Mouse (Mus musculus) testis, postnatal 14 days (tissue): ENCODE results near the gene Dennd5a.
A peak's percentile ranks its signal among the peaks of the same experiment; 100 is the strongest.
"Not testable (repeated sequence)": the region's sequence is repeated elsewhere in the genome, so short reads cannot be mapped to it uniquely, and the experiment has no call there.

Experiments
- DNase-seq: peaks from one replicate; pipeline ENCODE4 v3.0.0; 2021; ENCODE audit warnings: low spot score

Dennd5a gene

DNA sequence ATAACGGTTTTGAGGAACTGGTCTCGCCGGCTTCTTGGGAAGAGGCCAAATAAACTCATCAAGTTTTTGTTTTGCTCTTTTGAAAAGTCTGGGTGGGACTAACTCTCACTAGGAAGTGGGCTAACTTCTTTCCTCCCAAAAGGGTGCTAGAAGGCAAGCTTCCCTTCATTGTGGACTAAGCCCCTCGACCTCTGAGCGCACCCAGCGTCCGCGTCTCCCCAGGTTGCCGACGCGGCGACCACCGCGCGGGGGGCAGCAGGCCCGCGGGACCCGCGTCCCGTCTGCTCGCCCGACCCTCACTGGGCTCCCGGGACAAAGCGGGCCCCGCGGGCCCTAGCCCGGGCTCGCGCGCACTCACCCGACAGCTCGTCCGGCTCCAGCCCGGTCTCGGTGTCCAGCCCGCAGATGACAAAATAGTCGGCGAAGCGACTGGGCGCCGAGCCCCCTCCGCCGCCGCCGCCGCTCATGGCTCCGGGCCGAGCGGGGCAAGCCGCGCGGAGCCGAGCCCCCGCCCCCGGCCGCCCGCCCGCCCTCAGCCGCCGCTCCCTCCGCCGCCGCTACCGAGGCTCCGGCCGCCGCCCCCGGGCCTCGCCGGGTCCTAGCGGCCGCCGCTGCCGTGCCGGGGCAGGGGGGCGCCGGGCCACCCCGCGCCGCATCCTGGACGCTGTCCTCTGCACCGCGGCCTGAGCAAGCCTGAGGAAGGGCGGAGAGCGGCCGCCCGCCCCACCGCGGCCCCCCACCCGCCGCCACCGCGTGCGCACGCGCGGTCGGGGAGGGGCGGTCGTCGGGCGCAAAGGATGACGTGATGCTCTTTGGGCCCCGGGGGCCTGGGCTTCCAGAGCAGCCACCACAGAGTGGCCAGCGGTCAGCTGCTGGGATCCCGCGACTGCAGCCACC, at the start of gene Dennd5a:
TSS of gene Dennd5a (minus strand) at position 755 of the 897 bp plus-strand sequence.
- peak; percentile 79 for DNase-seq

DNA sequence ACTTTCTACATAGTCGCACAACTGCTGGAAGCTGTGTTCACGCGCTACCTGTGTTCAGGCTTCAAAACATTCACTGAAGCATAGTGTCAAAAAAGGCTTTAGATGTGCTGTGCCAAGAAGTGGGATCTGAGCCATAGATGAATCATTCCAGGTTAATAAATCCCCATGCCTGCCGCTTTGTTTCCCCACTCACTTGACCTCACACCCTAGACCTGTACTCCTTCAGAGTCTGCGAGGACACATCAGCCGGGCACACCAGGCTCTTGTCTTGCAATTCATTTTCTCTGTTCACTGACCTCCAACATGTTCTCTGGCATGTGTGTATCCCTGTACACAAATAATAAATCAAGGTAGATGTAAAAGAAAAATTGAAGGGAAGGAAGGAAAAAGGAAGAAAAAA, 48.8 kb upstream of the Dennd5a start:
- no peak for DNase-seq

DNA sequence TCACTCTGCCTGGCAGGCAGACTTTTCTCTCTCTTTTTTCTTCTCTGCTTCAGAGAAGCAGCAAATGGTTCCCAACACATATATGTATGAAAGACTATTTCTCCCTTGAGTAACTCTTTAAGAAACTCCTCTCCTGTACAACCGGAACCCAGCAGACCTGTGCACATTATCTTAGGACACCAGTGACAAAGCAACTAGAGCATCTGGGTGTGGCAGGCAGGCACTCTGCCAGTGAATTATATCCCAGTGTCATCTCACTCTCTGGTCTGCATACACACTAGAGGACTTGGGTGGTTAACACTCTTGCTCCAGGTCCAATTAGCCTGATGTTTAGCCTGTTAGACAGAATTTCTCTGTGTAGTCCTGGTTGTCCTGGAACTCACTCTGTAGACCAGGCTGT, 48.2 kb upstream of the Dennd5a start:
- DNase-seq = no peak

DNA sequence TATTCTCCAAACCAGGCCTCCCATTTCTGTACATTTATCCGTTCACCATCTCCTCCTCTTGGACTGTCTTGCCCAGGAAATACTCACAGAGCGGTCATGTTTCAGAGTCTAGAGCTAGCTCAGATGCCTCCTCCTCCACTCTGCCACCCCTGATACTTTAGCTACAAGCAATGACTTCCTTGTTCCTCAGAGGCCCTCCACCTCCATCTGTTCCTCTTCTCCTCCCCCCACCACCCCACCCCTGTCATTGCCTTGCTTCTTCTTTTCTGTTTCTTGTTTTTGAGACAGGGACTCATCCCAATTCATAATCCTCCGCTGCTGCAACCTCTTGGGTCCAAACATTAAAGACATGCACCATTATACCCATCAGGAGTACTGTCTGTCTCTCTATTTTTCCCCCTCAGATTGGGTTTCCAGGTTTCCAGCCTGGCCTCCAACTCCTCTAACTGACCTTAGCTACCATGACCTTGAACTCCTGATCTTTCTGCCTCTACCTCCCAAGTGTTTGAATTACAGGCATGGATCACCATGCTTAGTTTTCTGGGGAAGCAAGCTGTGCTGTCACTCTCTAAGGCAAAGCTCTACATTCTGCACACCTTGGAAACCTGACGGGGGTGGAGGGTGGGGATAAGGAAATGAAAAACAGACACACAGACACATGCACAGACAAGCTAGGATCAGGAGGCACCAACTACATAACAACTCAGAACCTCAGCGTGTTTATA, 46.4 kb upstream of the Dennd5a start:
- no peak for DNase-seq

DNA sequence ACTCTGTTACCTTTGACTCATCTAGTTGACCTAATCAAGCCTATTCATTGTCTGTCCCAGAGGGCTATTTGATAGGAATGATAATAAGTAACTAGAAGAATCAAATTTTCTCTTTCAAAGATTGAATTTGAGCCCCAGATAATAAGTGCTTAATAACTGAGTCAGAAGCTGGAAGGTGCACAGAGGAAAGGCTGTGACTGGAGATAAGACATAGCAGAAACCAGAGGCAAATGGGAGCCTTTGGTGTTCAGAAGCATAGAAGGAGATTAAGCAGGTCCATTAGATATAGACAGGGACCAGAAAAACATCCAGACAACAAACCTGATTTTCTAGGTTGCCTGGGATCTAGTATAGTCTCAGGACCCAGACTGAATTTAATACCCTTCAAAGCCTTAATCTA, 45.7 kb upstream of the Dennd5a start:
- no peak for DNase-seq

DNA sequence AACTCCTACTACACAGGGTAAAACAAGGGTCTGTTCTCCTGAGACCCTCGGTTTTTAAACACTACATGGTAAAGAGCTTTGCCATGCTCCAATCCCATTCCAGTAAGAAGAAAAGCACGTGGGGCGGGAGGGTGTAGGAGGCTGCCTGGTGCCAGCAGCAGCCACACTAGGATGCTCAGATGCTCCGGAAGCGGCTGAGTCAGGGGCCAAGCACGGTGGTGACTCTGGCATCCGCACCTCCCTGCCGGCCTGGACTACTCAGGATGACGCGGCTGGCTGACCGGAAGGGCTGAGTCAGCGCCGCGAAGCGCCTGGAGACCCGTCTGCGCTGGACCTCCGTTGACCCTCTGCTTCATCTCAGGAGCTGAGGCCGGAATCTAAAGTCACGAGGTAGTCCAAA, 42.7 kb upstream of the Dennd5a start:
- DNase-seq = peak; percentile 40

DNA sequence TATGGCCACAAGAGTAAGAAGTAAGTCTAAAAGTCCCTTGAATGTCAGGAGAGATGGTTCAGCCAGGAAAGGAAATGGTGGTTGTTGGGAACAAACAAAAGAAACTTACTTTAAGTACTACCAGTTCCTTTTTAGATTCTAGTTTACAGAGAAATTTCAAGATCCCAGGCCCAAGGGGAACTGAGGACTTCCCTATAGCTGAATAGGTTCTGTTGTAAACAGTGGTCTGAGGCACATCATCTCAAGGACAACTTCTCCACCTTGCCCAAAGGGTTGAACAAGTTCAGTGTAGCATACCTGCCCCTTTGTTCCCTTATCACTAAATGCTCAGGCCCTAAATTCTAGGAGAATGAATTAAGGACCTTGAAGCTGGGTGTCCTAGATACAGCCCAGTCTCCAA, 41.8 kb upstream of the Dennd5a start:
- no peak for DNase-seq

DNA sequence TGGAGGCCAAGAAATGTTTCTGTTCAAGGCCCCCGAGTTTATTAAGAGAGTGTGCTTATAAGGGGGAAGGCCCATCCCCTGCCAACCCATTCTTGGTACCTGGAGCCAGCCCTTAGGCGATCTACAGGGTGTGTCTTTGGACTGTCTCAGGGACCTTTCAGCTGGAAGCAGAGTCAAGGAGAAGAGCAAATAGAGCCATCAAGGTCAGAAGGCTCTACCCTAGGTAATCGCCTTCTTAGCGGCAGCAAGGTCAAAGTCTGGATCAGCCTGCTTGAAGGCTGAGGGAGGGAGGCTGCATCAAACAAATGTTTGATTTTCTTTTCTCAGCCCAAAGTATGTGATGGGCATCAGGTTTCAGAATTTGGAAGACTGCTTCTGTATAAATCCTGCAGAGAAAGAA, 38.1 kb upstream of the Dennd5a start:
- no peak for DNase-seq

DNA sequence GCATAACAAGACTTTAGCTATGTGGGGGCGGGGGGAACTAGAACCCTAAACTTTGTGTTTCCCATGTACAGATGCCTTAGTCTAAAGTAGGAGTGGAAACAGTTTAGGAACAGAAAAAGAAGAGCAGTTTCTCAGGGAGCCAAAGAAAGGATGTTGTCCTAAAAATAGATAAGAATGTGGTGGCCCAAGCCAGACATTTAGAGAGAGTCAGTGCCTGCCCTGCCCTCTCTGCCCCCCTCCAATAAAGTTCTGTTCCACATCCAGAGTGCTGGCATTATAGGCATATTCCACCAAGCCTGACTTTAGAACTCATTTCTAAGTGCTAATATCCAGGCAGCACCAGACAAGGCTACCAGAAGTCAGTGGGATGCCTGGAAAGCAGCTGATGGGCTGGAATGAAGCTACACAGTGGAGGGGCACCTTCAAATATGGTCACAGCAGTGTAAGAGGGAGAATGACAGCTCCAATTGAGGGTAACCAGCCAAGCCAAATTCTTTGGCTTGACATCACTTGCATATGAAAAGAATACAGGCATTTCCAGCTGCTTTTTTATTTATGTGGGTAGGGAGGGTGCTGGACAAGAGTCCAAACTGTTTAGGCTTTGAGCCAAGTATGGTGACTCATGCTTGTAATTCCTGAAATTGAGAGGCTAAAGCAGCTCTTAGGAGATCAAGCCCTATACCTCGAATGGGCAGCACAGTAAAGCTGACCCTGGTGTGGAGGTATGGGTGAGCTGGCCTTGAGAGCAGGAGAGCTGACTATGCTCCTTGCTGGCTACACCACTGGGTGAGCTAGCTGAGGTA, 33.1 kb upstream of the Dennd5a start:
- no peak for DNase-seq

DNA sequence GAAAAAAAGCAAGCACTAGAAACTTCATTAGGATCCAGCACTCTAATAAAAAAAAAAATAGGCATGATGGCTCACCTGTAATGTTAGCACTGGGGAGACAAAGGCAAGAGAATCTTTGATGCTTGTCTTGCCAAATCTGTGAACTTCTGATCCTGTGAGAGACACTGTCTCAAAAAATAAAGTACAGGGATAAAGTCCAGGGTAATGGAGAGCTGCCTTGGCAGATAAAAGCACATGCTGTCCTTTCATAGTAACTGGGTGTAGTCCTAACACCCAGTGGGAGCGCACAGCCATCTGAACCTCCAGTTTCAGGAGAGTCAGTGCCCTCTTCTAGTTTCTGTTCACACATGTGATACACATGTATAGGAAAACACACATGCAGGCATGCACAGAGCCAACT, 31.0 kb upstream of the Dennd5a start:
- no peak for DNase-seq

DNA sequence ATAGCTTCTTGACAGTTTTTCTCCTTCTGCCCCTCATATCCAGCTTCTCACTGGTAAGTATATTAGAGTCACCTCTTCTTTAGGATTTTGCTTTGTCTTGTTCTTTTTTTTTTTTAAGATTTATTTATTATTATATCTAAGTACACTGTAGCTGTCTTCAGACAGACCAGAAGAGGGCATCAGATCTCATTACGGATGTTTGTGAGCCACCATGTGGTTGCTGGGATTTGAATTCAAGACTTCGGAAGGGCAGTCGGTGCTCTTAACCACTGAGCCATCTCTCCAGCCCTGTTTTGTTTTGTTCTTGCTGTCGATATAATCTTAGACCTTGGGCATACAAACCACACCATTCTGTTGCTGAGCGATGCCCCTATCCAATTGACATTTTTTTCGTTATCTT, 26.5 kb upstream of the Dennd5a start, which contains the start of gene Tmem41b:
TSS of gene Tmem41b (minus strand) at position 155 of the 400 bp plus-strand sequence.
- not testable (repeated sequence) for DNase-seq

DNA sequence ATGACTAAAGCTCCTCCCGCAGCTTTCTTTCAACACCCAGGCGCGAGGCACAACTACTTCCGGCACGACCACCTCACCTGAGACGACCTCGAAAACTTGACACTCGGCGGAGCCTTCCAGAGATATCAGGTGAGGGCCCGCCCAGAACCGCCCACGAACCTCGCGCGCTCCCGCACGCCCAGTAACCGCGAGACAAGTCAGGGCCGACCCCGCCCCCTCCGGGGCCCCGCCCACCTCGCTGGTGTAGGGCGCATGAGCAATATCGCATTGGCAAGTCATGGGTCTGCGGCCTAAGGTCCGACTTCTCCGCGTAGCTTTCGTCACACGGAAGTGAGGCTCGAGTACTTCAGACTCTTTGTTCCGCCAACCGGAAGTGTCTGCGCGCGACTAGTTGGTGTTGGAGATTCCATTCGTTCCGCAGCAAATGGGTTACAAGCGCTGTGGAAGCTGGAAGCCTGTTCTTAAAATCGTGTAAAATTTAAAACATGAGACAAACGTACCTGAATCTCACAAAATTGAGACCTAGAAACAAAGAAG, 25.9 kb upstream of the Dennd5a start:
- DNase-seq = peak; percentile 99

DNA sequence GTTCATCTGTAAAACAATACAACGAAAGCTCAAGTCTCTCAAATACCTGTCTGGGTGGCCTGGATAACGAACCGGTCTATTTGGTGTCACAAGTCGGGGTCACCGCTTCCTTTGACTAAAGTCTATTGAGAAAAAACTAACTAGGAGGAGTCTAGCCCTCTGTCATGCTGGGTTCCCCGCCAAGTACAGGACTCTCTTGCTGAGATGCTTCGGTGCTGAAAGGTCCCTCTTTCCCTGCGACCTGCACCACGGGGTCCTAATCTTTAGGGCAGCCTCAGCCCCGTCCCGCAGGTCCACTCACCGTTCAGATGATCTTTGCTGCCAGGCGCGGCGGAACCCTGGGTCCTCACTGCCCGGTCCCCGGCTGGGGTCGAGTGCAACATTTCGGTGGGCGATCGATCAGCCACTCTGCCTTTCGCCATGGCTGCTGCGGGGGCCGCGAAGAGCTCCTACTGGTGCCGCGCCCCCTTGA, 25.4 kb upstream of the Dennd5a start:
- no peak for DNase-seq

DNA sequence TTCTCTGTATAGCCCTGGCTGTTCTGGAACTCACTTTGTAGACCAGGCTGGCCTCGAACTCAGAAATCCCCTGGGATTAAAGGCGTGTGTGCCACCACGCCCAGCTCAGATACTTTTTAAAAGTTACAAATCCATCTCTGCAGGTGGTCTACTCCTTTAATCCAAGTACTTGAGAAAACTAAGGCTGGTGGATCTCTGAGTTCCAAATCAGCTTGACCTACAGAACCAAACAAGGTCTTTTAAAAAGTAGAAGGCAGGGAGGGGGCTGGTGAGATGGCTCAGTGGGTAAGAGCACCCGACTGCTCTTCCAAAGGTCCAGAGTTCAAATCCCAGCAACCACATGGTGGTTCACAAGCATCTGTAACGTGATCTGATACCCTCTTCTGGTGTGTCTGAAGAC, 24.3 kb upstream of the Dennd5a start:
- DNase-seq = not testable (repeated sequence)

DNA sequence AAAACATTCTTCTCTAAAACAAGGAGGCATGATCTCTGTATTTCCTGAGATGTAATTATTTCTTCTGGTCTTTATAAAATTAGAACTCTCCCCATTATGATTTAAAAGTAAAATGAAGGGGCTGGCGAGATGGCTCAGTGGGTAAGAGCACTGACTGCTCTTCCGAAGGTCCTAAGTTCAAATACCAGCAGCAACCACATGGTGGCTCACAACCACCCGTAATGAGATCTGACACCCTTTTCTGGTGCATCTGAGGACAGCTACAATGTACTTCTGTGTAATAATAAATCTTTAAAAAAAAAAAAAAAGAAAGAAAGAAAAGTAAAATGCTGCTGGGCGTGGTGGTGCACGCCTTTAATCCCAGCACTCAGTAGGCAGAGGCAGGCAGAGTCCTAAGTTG, 16.9 kb upstream of the Dennd5a start:
- DNase-seq = not testable (repeated sequence)

DNA sequence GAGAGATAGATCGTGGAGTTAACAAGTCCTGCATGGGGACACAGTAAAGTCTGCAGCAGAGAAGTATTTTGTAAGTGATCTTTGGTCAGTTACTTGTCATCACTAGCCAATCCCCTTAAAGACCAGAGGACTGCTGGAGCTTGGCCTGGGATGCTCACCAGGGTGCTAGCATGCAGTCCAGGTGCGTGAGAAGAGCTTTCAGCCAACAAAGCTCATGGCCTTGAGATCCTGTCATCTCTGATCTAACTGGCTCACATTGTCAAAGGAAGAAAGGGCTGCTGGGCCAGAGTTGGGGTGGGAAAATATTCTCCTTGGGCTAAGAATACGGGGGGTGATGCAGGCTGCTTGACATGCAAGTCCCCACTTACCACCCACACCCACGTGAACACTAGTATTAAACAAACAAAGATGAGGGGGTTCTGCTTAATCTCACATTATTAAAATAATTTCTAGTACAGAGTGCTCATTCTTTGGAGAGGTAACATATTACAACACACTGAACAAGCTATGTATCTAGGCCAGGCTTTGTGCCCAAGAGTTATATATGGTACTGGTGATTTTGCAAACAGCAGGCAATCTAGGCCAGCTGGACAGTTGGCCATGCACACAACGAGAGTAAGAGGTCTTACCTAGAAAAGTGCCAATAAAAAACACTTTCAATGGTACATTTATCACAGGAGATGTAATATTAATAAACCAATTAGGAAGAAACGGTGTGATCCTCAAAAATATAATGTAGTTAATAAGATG, 15.9 kb upstream of the Dennd5a start:
- no peak for DNase-seq

DNA sequence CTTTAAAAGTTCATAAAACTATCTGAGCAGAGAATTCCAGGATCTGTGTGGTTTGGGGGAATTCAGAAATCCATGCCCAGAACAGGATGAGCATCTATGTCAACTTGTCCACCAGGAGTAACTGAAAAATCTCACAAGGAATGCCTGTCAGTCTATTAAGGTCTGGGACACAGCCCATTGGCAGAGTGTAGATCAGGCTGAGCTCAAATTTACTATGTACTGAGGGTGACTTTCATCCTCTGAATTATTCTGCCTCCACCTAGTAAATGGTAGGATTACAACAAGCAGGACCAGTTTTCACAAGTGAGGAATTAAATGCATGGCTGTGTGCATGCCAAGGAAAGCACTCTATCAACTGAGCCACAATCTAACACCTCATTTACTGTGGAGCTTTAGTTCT, 9.3 kb upstream of the Dennd5a start:
- DNase-seq = no peak

DNA sequence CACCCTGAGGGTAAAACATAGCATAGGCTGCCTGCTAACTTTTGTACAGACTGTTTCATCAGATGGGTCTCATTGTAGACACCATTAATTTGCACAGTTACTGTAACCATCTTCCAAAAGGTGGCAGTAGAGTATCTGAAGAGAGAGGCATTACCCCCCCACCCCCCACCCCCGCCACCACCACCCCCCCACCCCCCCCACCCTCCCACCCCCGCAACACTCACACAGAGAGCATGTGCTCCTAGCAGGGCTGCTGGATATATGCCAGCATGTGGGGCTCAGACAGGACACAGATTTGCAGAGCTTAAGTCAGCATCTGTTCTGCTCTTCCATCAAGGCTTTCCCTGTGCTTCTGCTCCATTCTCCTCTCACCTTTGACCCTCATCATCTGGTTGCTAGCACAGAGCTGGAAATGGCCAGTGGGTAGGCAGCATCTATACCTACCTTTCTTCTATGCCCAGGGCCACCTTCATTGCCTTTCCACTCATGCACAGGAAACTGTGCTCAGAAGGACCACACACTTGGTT, 8.7 kb upstream of the Dennd5a start:
- DNase-seq = no peak

DNA sequence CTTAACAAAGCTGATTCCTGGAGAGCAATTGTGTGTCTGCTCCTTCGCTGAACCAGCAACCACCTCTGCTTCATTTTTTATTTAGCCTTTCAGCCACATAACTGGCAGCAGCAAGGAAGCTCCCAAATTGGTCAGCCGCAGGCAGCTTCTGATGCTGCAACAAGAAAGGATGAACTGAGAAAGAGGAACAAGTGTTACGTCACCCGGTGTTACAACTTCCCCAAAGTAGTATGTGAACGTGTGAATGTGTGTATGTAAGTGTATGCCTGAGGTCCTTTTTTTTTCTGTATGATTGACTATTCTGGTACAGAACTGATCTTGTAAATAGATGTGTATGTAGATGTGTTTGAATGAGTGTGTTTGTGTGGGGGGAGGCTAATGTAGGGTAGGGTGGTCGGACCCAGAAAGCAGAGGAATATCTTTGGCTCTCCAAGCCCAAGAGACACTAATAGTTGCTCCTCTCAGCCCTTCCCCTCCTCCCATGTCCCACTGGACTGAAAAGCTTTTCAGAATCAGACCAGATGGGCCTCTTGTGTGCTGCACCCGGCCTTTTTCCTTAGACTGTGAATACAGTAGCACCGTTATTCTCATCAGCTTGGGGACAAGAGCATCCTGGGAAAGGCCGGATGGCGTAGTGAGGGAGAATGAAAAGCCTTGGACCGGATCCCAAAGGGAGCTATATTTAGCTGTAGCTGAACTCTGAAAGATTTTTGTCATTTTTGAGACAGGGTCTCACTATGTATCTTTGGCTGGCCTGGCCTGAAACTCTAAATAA, 7.7 kb upstream of the Dennd5a start:
- DNase-seq = no peak

DNA sequence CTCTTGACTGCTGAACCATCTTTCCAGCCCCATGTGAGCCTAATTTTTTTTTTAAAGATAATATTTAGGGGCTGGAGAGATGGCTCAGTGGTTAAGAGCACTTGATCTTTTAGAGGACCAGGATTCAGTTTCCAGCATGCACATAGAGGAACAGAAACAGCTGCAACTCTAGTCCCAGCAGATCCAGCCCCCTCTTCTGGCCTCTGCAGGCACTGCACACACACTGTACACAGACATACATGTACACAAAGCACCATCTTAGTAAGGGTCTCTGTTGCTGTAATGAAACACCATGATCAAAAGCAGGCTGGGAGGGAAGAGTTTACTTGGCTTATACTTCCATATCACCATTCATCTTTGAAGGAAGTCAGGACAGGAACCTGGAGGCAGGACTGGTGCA, 5.4 kb upstream of the Dennd5a start:
- DNase-seq = no peak
